Mouse (Mus musculus) megakaryocyte, embryonic 14.5 days (primary cell): ENCODE measurements around the gene Zfp638. TPM values are rescaled to one million over a fixed set of nuclear protein-coding genes. Genes with fewer than 3 reads are reported as not detected.
A peak's percentile ranks its signal among the peaks of the same experiment; 100 is the strongest.

Experiments
- H3K27me3 ChIP-seq: replicated peaks from 2 replicates; pipeline ENCODE3; 2012; ENCODE audit warnings: inconsistent platforms
- H3K36me3 ChIP-seq: replicated peaks from 2 replicates; pipeline ENCODE3; 2012; ENCODE audit warnings: low read length, inconsistent platforms, mixed read lengths
- H3K4me1 ChIP-seq: 2 replicates; pipeline ENCODE4 v1.6.1; 2012; ENCODE audit warnings: inconsistent platforms
- H3K4me3 ChIP-seq: replicated peaks from 2 replicates; pipeline ENCODE3; 2012; ENCODE audit warnings: moderate library complexity, mild to moderate bottlenecking, inconsistent platforms
- H3K9me3 ChIP-seq: 2 replicates; pipeline ENCODE4 v1.6.1; 2012; ENCODE audit warnings: inconsistent platforms
- FLI1 ChIP-seq: IDR thresholded peaks from 2 replicates; pipeline ENCODE4 v1.6.1; 2012; ENCODE audit warnings: low read length, inconsistent platforms, mixed read lengths
- GATA1 ChIP-seq: IDR thresholded peaks from 3 replicates; pipeline ENCODE4 v1.6.1; 2012; ENCODE audit warnings: mixed read lengths, low read length, inconsistent platforms, borderline replicate concordance
- polyA plus RNA-seq: library from polyadenylated mRNA; stranded (reverse); fragments of >175 nt; gene quantifications from 2 replicates; pipeline ENCODE4 v1.2.3, GENCODE M21; 2012; ENCODE audit warnings: low replicate concordance; ENCODE audit not compliant: insufficient read depth

Zfp638 gene
- polyA plus RNA-seq, 1 experiment, result 2.5 TPM

- Histone ChIP-seq H3K4me3 (no peak overlapping the region), H3K27me3 (peaks cover 4% of the 10 kb centered on the region), H3K4me1 (peaks cover 9% of the 10 kb centered on the region), H3K36me3 (no peaks in the 10 kb centered on the region), H3K9me3 (peaks cover 4% of the 10 kb centered on the region; the same call in 1 of the 2 replicates)
- TF ChIP-seq FLI1 (no peak), GATA1 (no peak)
Measured at GRCm38 (mm10) chr6:83840086-83840485, 26.8 kb upstream of the Zfp638 start.

GRCm38 (mm10) chr6:83844913-83845312 is 22.0 kb upstream of the Zfp638 start:
- TF ChIP-seq GATA1, result no peak
- TF ChIP-seq FLI1, result no peak

GRCm38 (mm10) chr6:83846141-83846540 is 20.8 kb upstream of the Zfp638 start:
- no peaks in the 10 kb centered on the region for H3K36me3 ChIP-seq
- H3K4me3 ChIP-seq, result no peak overlapping the region
- no peaks in the 10 kb centered on the region for H3K4me1 ChIP-seq
- no peaks in the 10 kb centered on the region for H3K9me3 ChIP-seq
- H3K27me3 ChIP-seq, result peaks cover 10% of the 10 kb centered on the region
- TF ChIP-seq GATA1, result no peak
- TF ChIP-seq FLI1, result no peak

More at GRCm38 (mm10) chr6:83844913-83845312, 22.0 kb upstream of the Zfp638 start:
- H3K4me3 ChIP-seq, result no peak overlapping the region
- H3K27me3 ChIP-seq, result peaks cover 10% of the 10 kb centered on the region
- no peaks in the 10 kb centered on the region for H3K4me1 ChIP-seq
- H3K36me3 ChIP-seq, result no peaks in the 10 kb centered on the region
- no peaks in the 10 kb centered on the region for H3K9me3 ChIP-seq

- Histone ChIP-seq H3K36me3 (no peaks in the 10 kb centered on the region), H3K27me3 (peaks cover 10% of the 10 kb centered on the region), H3K9me3 (no peaks in the 10 kb centered on the region), H3K4me1 (peaks cover 10% of the 10 kb centered on the region), H3K4me3 (no peak overlapping the region)
- no peak for TF ChIP-seq GATA1
- no peak for TF ChIP-seq FLI1
Measured at GRCm38 (mm10) chr6:83849446-83849845, 17.5 kb upstream of the Zfp638 start.

GRCm38 (mm10) chr6:83857476-83857875 is 9.4 kb upstream of the Zfp638 start:
- Histone ChIP-seq H3K36me3 (no peaks in the 10 kb centered on the region), H3K4me1 (peaks cover 37% of the 10 kb centered on the region), H3K4me3 (no peak overlapping the region), H3K27me3 (no peaks in the 10 kb centered on the region), H3K9me3 (peaks cover 3% of the 10 kb centered on the region)
- TF ChIP-seq GATA1, result no peak
- no peak for TF ChIP-seq FLI1

GRCm38 (mm10) chr6:83860033-83860432 is 6.9 kb upstream of the Zfp638 start:
- Histone ChIP-seq H3K4me3 (no peak overlapping the region), H3K36me3 (no peaks in the 10 kb centered on the region), H3K27me3 (no peaks in the 10 kb centered on the region), H3K4me1 (peaks cover 30% of the 10 kb centered on the region), H3K9me3 (peaks cover 2% of the 10 kb centered on the region)
- no peak for TF ChIP-seq GATA1
- no peak for TF ChIP-seq FLI1

GRCm38 (mm10) chr6:83863538-83863937 is 3.4 kb upstream of the Zfp638 start:
- Histone ChIP-seq H3K4me1 (peaks cover 23% of the 10 kb centered on the region), H3K36me3 (no peaks in the 10 kb centered on the region), H3K4me3 (no peak overlapping the region), H3K9me3 (no peaks in the 10 kb centered on the region), H3K27me3 (peaks cover 4% of the 10 kb centered on the region)
- no peak for TF ChIP-seq FLI1
- TF ChIP-seq GATA1, result no peak

GRCm38 (mm10) chr6:83866423-83866822 is 486 bp upstream of the Zfp638 start:
- peaks cover 4% of the 10 kb centered on the region for H3K27me3 ChIP-seq
- TF ChIP-seq FLI1 (no peak), GATA1 (no peak)
- H3K9me3 ChIP-seq, result peaks cover 4% of the 10 kb centered on the region; the same call in 1 of the 2 replicates
- peaks cover 27% of the 10 kb centered on the region for H3K4me1 ChIP-seq
- H3K36me3 ChIP-seq, result no peaks in the 10 kb centered on the region
- H3K4me3 ChIP-seq, result peak overlapping the region; percentile 93

GRCm38 (mm10) chr6:83867598-83868585 is 983 bp downstream of the Zfp638 start:
- H3K4me1 ChIP-seq, result peaks cover 30% of the 10 kb centered on the region

GRCm38 (mm10) chr6:83879815-83880214 is 12.9 kb downstream of the Zfp638 start:
- H3K4me3 ChIP-seq, result peak overlapping the region; percentile 33
- no peak for TF ChIP-seq GATA1
- no peak for TF ChIP-seq FLI1
- peaks cover 10% of the 10 kb centered on the region for H3K4me1 ChIP-seq
- H3K36me3 ChIP-seq, result no peaks in the 10 kb centered on the region
- H3K27me3 ChIP-seq, result peaks cover 5% of the 10 kb centered on the region
- H3K9me3 ChIP-seq, result no peaks in the 10 kb centered on the region

More at GRCm38 (mm10) chr6:83867598-83868585, 983 bp downstream of the Zfp638 start:
- peaks cover 4% of the 10 kb centered on the region; the same call in 1 of the 2 replicates for H3K9me3 ChIP-seq
- TF ChIP-seq FLI1, result no peak
- no peak for TF ChIP-seq GATA1
- no peaks in the 10 kb centered on the region for H3K36me3 ChIP-seq
- H3K27me3 ChIP-seq, result peaks cover 4% of the 10 kb centered on the region
- peak overlapping the region; percentile 93 for H3K4me3 ChIP-seq
